Mouse (Mus musculus): ENCODE results near the gene Dip2b.

DNA sequence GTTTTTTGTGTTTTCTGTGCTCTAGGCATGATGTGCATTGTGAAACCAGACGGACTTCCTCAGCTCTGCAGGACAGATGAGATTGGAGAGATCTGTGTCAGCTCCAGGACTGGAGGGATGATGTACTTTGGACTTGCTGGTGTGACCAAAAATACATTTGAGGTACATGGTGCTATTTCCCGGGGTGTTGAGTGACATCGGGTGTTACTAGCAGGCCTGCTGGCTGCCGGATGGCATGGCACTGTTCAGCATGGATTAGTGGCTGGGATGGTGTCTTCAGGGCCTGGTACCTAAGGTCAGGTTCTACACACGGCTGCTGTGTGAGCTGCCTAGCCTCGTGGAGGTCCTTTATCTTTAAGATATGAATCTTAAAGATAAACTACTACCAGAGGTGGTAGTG lies 136.7 kb downstream of the Dip2b start:
- TF ChIP-seq POLR2A (IDR thresholded peaks at IDR 0.05; ENCODE audit: extremely low read depth, insufficient read depth, low read length) (no peak), CTCF (IDR thresholded peaks at IDR 0.05; ENCODE audit: low read depth, low read length) (no peak)
